Mouse (Mus musculus): ENCODE data around the gene Mta3.

Gene Mta3

GRCm38 (mm10) chr17:83809197-83809829 lies 103.3 kb downstream of the Mta3 start:
- DNase-seq (ENCODE audit: low read depth, low spot score): no peak

- DNase-seq (ENCODE audit: low read depth, low spot score): no peak
Observed at GRCm38 (mm10) chr17:83810285-83810684, 104.3 kb downstream of the Mta3 start.

GRCm38 (mm10) chr17:83812200-83812944 lies 106.4 kb downstream of the Mta3 start:
- DNase-seq (ENCODE audit: low read depth, low spot score): no peak

- no peak for DNase-seq (ENCODE audit: low read depth, low spot score)
Observed at GRCm38 (mm10) chr17:83813050-83813449, 107.1 kb downstream of the Mta3 start.

- DNase-seq (ENCODE audit: low read depth, low spot score): no peak
Observed at GRCm38 (mm10) chr17:83816996-83817395, 111.0 kb downstream of the Mta3 start.

- DNase-seq (ENCODE audit: low read depth, low spot score): no peak
Observed at GRCm38 (mm10) chr17:83819503-83819902, 113.5 kb downstream of the Mta3 start.

GRCm38 (mm10) chr17:83820701-83821100 lies 114.7 kb downstream of the Mta3 start:
- DNase-seq (ENCODE audit: low read depth, low spot score): no peak

GRCm38 (mm10) chr17:83821876-83822275 lies 115.9 kb downstream of the Mta3 start:
- DNase-seq (ENCODE audit: low read depth, low spot score): no peak

- no peak for DNase-seq (ENCODE audit: low read depth, low spot score)
Observed at GRCm38 (mm10) chr17:83823835-83824234, 117.9 kb downstream of the Mta3 start.

- no peak for DNase-seq (ENCODE audit: low read depth, low spot score)
Observed at GRCm38 (mm10) chr17:83829356-83829755, 123.4 kb downstream of the Mta3 start.

- peak; percentile 90 for DNase-seq (ENCODE audit: low read depth, low spot score)
Observed at GRCm38 (mm10) chr17:83830616-83831292, 124.8 kb downstream of the Mta3 start.

GRCm38 (mm10) chr17:83834120-83834519 lies 128.2 kb downstream of the Mta3 start:
- no peak for DNase-seq (ENCODE audit: low read depth, low spot score)

GRCm38 (mm10) chr17:83836048-83836447 lies 130.1 kb downstream of the Mta3 start:
- no peak for DNase-seq (ENCODE audit: low read depth, low spot score)

- peak; percentile 50 for DNase-seq (ENCODE audit: low read depth, low spot score)
Observed at GRCm38 (mm10) chr17:83837659-83838190, 131.8 kb downstream of the Mta3 start.

- no peak for DNase-seq (ENCODE audit: low read depth, low spot score)
Observed at GRCm38 (mm10) chr17:83839132-83839531, 133.2 kb downstream of the Mta3 start.

- DNase-seq (ENCODE audit: low read depth, low spot score): no peak
Observed at GRCm38 (mm10) chr17:83841011-83841410, 135.0 kb downstream of the Mta3 start.

GRCm38 (mm10) chr17:83843780-83844179 lies 137.8 kb downstream of the Mta3 start:
- DNase-seq (ENCODE audit: low read depth, low spot score): no peak

- no peak for DNase-seq (ENCODE audit: low read depth, low spot score)
Observed at GRCm38 (mm10) chr17:83845538-83845937, 139.6 kb downstream of the Mta3 start.

GRCm38 (mm10) chr17:83846301-83847021 lies 140.5 kb downstream of the Mta3 start:
- DNase-seq (ENCODE audit: low read depth, low spot score): peak; percentile 93

GRCm38 (mm10) chr17:83847100-83847499 lies 141.1 kb downstream of the Mta3 start:
- peak; percentile 74 for DNase-seq (ENCODE audit: low read depth, low spot score)

- peak; percentile 89 for DNase-seq (ENCODE audit: low read depth, low spot score)
Observed at GRCm38 (mm10) chr17:83847815-83848214, 141.9 kb downstream of the Mta3 start, which contains the start of gene Haao. Gene Haao (minus strand): TSS chr17:83847963.

GRCm38 (mm10) chr17:83848482-83848881 lies 142.5 kb downstream of the Mta3 start:
- peak; percentile 91 for DNase-seq (ENCODE audit: low read depth, low spot score)

Measured in A20 (cell line).